Mouse (Mus musculus) adrenal gland, postnatal 10 days (tissue): Measurements from ENCODE around the gene Ube2v1. TPM values are rescaled to one million over a fixed set of nuclear protein-coding genes. Genes with fewer than 3 reads are reported as not detected.
A peak's percentile ranks its signal among the peaks of the same experiment; 100 is the strongest.
"Not testable (repeated sequence)": the region's sequence is repeated elsewhere in the genome, so short reads cannot be mapped to it uniquely, and the experiment has no call there.

ENCODE experiments used
- DNase-seq: peaks from one replicate; pipeline ENCODE4 v3.0.0; 2021; ENCODE audit warnings: mixed read lengths
- total RNA-seq, 2 experiments: library from RNA; stranded (reverse); gene quantifications; 2 replicates each; pipeline ENCODE4 v1.2.3; 2021

Gene Ube2v1
- total RNA-seq, 2 experiments from 2014 or later: 159 to 162 TPM

DNA sequence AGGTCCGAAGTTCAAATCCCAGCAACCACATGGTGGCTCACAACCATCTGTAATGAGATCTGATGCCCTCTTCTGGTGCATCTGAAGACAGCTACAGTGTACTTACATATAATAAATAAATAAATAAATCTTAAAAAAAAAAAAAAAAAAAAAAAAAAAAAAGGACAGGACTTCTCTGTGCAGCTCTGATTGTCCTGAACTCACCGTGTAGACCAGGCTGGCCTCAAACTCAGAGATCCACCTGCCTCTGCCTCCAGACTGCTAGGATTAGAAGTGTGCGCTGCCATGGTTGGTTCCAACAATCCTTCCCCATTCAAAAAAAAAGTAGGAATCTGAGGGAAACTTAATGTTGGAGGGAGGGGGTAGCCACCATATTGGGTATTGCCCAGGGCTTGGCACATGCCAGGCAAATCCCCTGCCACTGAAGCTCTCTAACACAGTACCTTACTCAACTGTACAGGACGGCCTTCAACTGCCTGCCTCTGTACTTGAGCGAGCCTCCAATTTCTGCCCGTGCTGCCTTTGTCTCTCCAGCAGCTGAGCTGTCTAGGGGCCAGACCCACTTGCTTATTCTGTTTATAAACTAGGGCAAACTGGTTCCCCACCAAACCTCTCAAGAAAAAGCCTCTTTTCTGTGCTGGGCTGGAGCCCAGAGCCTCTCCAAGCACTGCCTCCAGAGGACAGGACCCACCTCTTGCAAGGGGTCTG, 7.4 kb downstream of the Ube2v1 start:
- no peak for DNase-seq

DNA sequence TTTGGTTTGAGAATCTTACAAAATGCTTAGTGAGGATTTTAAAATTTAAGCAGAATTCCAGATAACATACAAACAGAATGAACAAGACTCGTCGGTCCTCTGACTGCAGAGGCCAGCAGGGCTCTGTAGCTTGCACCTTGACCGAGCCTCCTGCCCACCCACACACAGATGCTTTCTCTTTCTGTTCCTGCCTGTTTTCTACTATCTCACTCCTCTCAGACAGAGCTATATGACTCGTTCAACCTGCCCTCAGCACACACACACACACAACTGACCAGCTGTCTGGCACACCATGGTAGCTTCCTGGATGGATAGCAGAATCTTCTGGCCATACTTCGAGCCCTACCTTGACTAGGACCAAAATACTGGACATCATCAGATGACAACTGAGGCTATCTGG, 8.9 kb downstream of the Ube2v1 start:
- no peak for DNase-seq

GRCm38 (mm10) chr2:167622352-167622751, 9.5 kb downstream of the Ube2v1 start:
- no peak for DNase-seq

DNA sequence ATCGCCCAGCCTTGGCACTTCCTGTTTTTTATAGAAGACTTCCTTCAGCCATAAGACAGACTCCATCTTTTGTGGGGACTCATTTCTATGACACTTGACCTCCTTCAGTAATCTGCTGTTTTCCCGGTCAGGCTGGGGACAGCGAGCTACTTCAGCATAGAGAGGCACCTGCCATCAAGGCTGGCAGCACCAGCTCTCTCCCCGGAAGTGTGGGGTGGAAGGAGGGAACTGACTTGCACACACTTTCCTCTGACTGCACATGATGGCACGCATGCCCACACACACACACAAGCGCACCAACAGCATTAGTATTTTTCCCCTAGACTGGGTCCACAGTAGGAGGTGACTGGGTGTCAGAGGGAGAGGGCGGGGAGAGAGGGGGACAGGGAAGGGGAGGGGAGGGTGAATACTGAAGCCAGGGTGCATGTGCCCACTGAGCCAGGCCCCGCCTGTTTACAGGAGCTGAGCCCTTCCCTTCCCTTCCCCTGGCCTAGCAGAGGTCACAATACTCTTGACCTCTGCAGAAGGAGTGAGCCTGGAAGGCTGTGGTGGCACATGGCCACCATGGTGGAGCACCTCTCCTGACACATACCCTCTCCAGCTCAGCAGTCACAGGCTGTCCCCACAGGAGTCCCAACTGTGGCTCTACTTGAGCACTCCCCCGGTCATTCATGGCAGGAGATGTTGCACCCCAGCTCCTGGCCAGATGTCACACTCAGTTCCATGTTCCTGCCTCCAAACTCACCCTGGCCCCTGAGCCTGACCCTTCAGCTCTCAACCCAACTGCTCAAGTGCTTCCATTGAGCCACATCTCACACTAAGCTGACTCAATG, 10.4 kb downstream of the Ube2v1 start:
- DNase-seq: no peak

GRCm38 (mm10) chr2:167617472-167617871, 14.4 kb downstream of the Ube2v1 start:
- no peak for DNase-seq

GRCm38 (mm10) chr2:167617034-167617433, 14.9 kb downstream of the Ube2v1 start:
- no peak for DNase-seq

GRCm38 (mm10) chr2:167613335-167613734, 18.6 kb downstream of the Ube2v1 start:
- not testable (repeated sequence) for DNase-seq

- no peak for DNase-seq
Observed at GRCm38 (mm10) chr2:167612122-167612521, 19.8 kb downstream of the Ube2v1 start.

DNA sequence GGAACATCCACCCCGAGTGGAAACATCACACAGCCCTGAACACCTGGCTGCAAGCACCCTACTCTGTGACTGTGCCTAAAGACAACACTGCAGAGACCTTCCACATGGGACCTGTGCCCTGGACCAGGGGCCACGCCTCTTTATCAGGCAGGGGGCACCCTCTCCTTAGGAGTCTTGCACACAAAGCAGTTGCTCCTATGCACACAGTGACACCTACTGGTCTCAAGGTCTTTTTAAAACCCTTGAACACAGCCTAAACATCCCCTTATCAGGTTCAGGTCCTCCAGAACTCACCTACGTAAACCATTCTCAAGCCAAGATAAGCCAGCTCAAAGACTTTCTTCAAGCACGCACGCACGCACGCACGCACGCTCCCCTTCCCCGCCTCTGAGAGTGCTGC, 20.6 kb downstream of the Ube2v1 start:
- no peak for DNase-seq

DNA sequence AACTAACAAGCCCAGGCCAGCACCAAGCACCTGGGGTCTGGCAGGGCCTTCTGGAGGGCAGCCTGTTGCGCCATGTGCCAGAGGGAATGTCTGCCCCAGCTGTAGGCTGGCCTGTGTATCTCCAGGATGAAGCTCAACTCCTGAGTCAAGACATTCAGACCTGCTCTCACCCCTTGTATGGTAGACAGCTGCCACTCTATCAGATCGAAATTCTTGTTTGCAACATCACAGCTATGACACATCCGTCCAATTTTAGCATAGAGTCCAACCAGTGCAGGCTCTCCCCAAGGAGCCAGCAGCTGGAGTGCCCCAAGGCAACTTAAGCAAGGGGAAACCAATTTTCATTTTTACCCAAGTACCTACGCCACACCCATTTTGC, 25.2 kb downstream of the Ube2v1 start:
- DNase-seq: no peak

DNA sequence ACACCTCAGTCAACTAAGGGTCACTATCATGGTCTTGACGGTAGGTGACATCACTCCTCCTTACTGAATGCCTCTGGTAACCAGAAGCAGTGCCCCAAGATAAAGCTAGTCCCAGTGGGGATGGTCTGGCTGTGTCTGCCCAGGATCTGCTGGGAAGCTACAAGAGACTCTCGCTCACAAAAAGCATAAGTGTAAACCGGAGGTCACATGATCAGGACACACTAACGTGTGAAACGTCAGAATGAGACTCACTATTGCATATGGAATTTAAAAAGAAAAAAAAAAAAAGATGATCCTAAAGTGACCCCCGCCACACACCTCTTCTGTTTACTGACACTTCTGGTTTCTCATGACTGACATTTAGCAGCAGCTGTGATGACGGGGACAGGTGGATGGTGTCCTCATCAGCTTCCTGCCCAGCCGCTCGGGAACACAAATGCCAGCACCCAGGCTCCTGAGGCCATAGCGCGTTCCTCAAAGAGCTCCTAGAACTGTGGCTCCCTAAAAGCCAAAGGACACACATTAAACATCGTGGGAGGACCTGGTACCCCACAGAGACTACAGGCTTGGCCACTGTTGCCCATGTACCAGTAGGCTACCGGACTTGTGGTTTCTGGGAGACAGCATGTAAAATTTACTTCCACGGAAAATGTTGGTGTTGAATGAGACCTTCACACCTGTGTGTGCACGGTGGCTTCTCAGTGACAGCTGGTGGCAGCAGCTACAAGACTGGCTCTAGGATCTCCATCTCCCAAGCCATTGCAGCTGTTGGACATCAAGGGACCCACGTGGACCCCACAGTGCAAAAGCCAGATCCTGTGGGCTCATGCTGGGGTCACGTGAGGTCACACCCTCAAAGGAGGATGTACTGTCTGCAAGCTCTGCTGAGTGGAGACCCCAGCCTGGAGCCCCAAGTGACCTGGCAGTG, 25.8 kb downstream of the Ube2v1 start:
- DNase-seq: no peak

DNA sequence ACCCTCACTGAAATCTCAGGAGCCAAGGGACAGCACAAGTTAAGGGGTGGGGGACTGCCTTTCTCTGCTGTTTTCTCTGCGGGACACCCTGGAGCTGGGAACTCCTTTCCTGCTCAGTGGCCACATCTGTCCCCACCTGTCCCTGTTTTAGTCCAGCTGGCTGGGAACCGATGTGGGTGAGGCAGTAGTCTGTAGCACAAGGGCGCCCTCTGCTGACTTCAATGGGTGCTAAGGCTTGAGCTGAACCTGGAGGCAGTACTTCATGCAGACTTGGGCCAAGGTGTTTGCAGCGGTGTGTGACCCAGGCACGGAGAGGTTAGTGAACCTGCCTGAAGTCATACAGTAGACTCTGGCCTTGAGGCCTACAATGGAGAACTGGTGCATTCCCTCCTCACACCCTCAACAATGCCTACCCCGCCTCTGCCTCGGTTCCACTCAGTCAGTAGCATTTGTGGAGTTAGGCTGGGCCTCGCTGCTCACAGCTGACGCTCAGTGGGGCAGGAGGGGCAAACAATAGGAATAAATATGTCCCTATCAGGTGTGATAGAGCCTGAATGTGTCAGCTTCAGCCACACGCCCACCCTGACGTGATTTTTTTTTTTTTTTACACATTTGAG, 26.6 kb downstream of the Ube2v1 start:
- DNase-seq: peak; percentile 94

GRCm38 (mm10) chr2:167602978-167603377, 28.9 kb downstream of the Ube2v1 start:
- DNase-seq: peak; percentile 52

DNA sequence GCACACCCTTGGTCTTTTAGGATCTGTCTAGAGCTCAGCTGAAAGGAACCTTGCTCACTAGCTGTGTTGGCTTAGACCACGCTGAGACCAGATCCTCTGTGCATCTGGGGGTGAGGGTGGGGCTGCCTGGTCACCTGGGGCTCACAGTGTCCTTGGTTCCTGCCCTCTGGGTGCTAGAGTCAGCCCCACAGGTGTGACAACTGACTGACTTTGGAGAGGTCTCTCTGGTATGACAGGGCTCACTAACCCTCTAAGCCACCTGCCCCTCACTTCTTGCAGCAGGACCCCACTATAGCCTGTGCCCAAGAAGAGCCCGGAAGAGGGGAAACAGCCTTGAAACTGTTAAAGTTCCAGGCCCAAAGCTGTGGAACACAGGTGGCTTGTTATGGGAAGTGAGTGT, 29.5 kb downstream of the Ube2v1 start:
- no peak for DNase-seq

DNA sequence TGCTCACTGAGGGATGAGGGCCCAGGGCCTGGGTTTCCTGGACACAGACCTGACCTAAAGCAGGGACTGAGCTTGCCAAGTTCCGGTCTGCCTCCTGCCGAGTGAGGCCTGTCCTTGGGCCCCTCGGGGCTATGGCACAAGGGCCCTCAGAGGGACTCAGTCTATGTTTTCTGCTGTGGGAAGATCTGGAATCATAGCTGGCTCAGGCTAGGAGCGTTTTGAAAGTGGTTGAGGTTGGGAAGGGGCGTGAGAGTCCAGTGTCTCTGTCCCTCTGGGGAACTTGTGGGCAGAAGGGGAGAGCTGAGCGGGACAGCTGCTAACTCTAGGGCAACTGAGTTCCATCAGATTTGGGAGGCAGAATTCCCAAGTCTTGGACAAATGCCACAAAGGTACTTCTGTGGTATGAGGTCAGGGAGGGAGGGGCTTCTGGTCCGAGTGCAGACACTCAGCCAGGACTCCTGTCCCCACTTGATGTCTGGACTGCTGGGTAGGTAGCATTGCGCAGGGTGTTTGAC, 31.4 kb downstream of the Ube2v1 start:
- no peak for DNase-seq

- no peak for DNase-seq
Observed at GRCm38 (mm10) chr2:167599917-167600316, 32.0 kb downstream of the Ube2v1 start.

DNA sequence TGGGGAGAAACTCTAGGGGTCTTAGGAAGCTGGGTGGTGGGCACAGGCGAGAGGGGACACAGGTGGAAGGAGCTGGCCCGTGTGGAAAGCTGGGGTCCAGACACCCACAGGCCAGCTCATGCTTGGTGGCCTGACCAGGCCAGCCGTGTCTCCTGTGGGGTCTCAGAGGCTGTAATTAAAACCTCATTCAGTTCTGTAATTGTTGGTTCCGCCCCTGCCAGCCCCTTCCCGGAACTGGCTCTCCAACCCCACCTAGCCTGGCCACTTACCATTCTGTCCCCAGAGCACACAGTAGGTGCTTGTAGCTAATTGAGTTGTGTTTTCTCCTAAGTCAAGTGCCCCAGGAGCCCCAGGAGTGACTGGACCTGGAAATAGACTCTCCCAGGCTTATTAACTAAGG, 32.7 kb downstream of the Ube2v1 start:
- DNase-seq: no peak

- peak; percentile 50 for DNase-seq
Observed at GRCm38 (mm10) chr2:167597492-167598186, 34.3 kb downstream of the Ube2v1 start.

GRCm38 (mm10) chr2:167596726-167597491, 35.0 kb downstream of the Ube2v1 start:
- DNase-seq: no peak

GRCm38 (mm10) chr2:167596262-167596661, 35.6 kb downstream of the Ube2v1 start:
- no peak for DNase-seq
